ENCODE assay signal across 20 mouse cellular contexts in genomic region chr14:77541925-77542324, GRCm38 (mm10).
DNase-seq lines count a peak whose midpoint lies in the region; ATAC-seq and TF ChIP-seq lines count a peak whose summit lies in the region.
"Had no signal": no experiment of that assay in that cellular context is flagged by ENCODE, and none has a peak within 500 bp of the region (broad histone marks: within the 10 kb centered on the region; RNA-seq: fewer than 3 reads in every experiment).

No protein-coding gene starts in this region.

- H3K9ac ChIP-seq in intestine, postnatal 0 days (ENCODE audit: low read depth, low read length) = no peak overlapping the region
- no peak overlapping the region for H3K9ac ChIP-seq in intestine, embryonic 15.5 days
- H3K9ac ChIP-seq in midbrain, embryonic 11.5 days (ENCODE audit: low read length) = no peak overlapping the region
- no peak overlapping the region for H3K9ac ChIP-seq in midbrain, embryonic 14.5 days (replicated peaks; ENCODE audit: low read length)
- no peak overlapping the region for H3K9ac ChIP-seq in ES-E14 (ENCODE audit: insufficient read depth, low read depth, low read length, poor library complexity, severe bottlenecking)
- H3K9ac ChIP-seq in hindbrain, postnatal 0 days (replicated peaks; ENCODE audit: low read length) = no peak overlapping the region
- H3K9ac ChIP-seq: embryonic facial prominence, embryonic 15.5 days; heart, embryonic 15.5 days; kidney, embryonic 15.5 days; lung, embryonic 15.5 days; midbrain, embryonic 13.5 days had no signal

- ATAC-seq in intestine, postnatal 0 days = no peak
- ATAC-seq in intestine, embryonic 15.5 days = no peak
- no peak for ATAC-seq in midbrain, embryonic 11.5 days (ENCODE audit: low FRiP score)
- no peak for ATAC-seq in midbrain, embryonic 14.5 days (ENCODE audit: low FRiP score, low TSS enrichment)
- ATAC-seq in hindbrain, postnatal 0 days = no peak
- ATAC-seq: midbrain, embryonic 13.5 days had no signal

- H3K9me3 ChIP-seq in intestine, postnatal 0 days (ENCODE audit: control insufficient read depth) = no peaks in the 10 kb centered on the region
- H3K9me3 ChIP-seq in intestine, embryonic 15.5 days = no peaks in the 10 kb centered on the region
- H3K9me3 ChIP-seq in midbrain, embryonic 11.5 days (ENCODE audit: control insufficient read depth, low read length) = no peaks in the 10 kb centered on the region
- no peaks in the 10 kb centered on the region for H3K9me3 ChIP-seq in midbrain, embryonic 14.5 days (ENCODE audit: control insufficient read depth, low read length)
- H3K9me3 ChIP-seq in ES-E14 (ENCODE audit: control insufficient read depth, insufficient read depth, low read depth, low read length) = no peaks in the 10 kb centered on the region
- H3K9me3 ChIP-seq in hindbrain, postnatal 0 days (ENCODE audit: low read length) = no peaks in the 10 kb centered on the region
- H3K9me3 ChIP-seq: embryonic facial prominence, embryonic 15.5 days; heart, embryonic 15.5 days; hindbrain, embryonic 10.5 days; kidney, embryonic 15.5 days; lung, embryonic 15.5 days; midbrain, embryonic 13.5 days had no signal

- no peaks in the 10 kb centered on the region for H3K27me3 ChIP-seq in intestine, postnatal 0 days (replicated peaks; ENCODE audit: control insufficient read depth, insufficient read depth, low read length)
- no peaks in the 10 kb centered on the region for H3K27me3 ChIP-seq in intestine, embryonic 15.5 days (replicated peaks)
- no peaks in the 10 kb centered on the region for H3K27me3 ChIP-seq in midbrain, embryonic 11.5 days (ENCODE audit: control insufficient read depth, insufficient read depth, low read length)
- H3K27me3 ChIP-seq in midbrain, embryonic 14.5 days (ENCODE audit: control insufficient read depth, insufficient read depth, low read length) = no peaks in the 10 kb centered on the region
- no peaks in the 10 kb centered on the region for H3K27me3 ChIP-seq in hindbrain, postnatal 0 days (ENCODE audit: insufficient read depth, low read length)
- H3K27me3 ChIP-seq: embryonic facial prominence, embryonic 15.5 days; heart, embryonic 15.5 days; kidney, embryonic 15.5 days; lung, embryonic 15.5 days; midbrain, embryonic 13.5 days had no signal

- H3K4me1 ChIP-seq in intestine, postnatal 0 days (replicated peaks; ENCODE audit: control insufficient read depth, insufficient read depth, low read length) = no peaks in the 10 kb centered on the region
- no peaks in the 10 kb centered on the region for H3K4me1 ChIP-seq in intestine, embryonic 15.5 days (replicated peaks)
- no peaks in the 10 kb centered on the region for H3K4me1 ChIP-seq in midbrain, embryonic 11.5 days (ENCODE audit: control insufficient read depth, insufficient read depth, low read length)
- no peaks in the 10 kb centered on the region for H3K4me1 ChIP-seq in midbrain, embryonic 14.5 days (ENCODE audit: control insufficient read depth, insufficient read depth, low read length)
- peaks cover 2% of the 10 kb centered on the region in 2 experiments; a peak in 1 of 4 replicates for H3K4me1 ChIP-seq in ES-E14 (ENCODE audit: control insufficient read depth in 2 of 2, insufficient read depth in 2 of 2, low read length in 2 of 2, poor library complexity in 1 of 2)
- no peaks in the 10 kb centered on the region for H3K4me1 ChIP-seq in hindbrain, postnatal 0 days (ENCODE audit: insufficient read depth, low read length)
- H3K4me1 ChIP-seq: embryonic facial prominence, embryonic 15.5 days; hindbrain, embryonic 10.5 days; kidney, embryonic 15.5 days; lung, embryonic 15.5 days had no signal

- in situ Hi-C loops in ES-E14 (cut with MboI; ENCODE audit: low sequenced_read_pairs in 2 of 2, unreplicated experiment in 2 of 2) = no loop called here

- peak; percentile 27; the same call in 1 of the 2 replicates for TF ChIP-seq CTCF in intestine, postnatal 0 days (IDR thresholded peaks at IDR 0.05; ENCODE audit: low read depth)
- peak; percentile 10; the same call in 1 of the 2 replicates for TF ChIP-seq CTCF in brain, embryonic 14.5 days (IDR thresholded peaks at IDR 0.05; ENCODE audit: borderline replicate concordance, extremely low read depth, insufficient read depth, insufficient read length)
- no peak for TF ChIP-seq CTCF in hindbrain, postnatal 0 days (IDR thresholded peaks at IDR 0.05; ENCODE audit: low read depth)

- WGBS in intestine, postnatal 0 days = 84% methylated on average over 7 of the region's 7 CpGs
- 80% methylated on average over 7 of the region's 7 CpGs for WGBS in intestine, embryonic 15.5 days
- 85% methylated on average over 7 of the region's 7 CpGs for WGBS in midbrain, embryonic 11.5 days
- WGBS in midbrain, embryonic 14.5 days = 88% methylated on average over 7 of the region's 7 CpGs
- WGBS in hindbrain, postnatal 0 days = 82% methylated on average over 7 of the region's 7 CpGs

- H3K4me3 ChIP-seq in intestine, postnatal 0 days (ENCODE audit: low read depth, low read length) = no peak overlapping the region
- H3K4me3 ChIP-seq in intestine, embryonic 15.5 days (replicated peaks) = no peak overlapping the region
- H3K4me3 ChIP-seq in midbrain, embryonic 11.5 days (ENCODE audit: low read depth, low read length) = no peak overlapping the region
- no peak overlapping the region for H3K4me3 ChIP-seq in midbrain, embryonic 14.5 days (replicated peaks; ENCODE audit: low read depth, low read length)
- H3K4me3 ChIP-seq in ES-E14 (ENCODE audit: insufficient read depth in 1 of 2, low read depth in 1 of 2, low read length in 2 of 2, poor library complexity in 1 of 2, severe bottlenecking in 1 of 2) = no peak overlapping the region
- H3K4me3 ChIP-seq in hindbrain, postnatal 0 days (ENCODE audit: low read length) = no peak overlapping the region
- H3K4me3 ChIP-seq: embryonic facial prominence, embryonic 15.5 days; heart, embryonic 15.5 days; hindbrain, embryonic 10.5 days; kidney, embryonic 15.5 days; lung, embryonic 15.5 days; midbrain, embryonic 13.5 days; myocyte had no signal

- no peaks in the 10 kb centered on the region for H3K36me3 ChIP-seq in intestine, postnatal 0 days (ENCODE audit: control insufficient read depth, insufficient read depth)
- H3K36me3 ChIP-seq in intestine, embryonic 15.5 days = no peaks in the 10 kb centered on the region
- H3K36me3 ChIP-seq in midbrain, embryonic 11.5 days (ENCODE audit: control insufficient read depth, insufficient read depth, low read length) = no peaks in the 10 kb centered on the region
- H3K36me3 ChIP-seq in midbrain, embryonic 14.5 days (ENCODE audit: control insufficient read depth, insufficient read depth, low read length) = no peaks in the 10 kb centered on the region
- H3K36me3 ChIP-seq in ES-E14 (ENCODE audit: control insufficient read depth, insufficient read depth, low read length, poor library complexity, severe bottlenecking) = peaks cover 9% of the 10 kb centered on the region
- no peaks in the 10 kb centered on the region for H3K36me3 ChIP-seq in hindbrain, postnatal 0 days (ENCODE audit: insufficient read depth, low read length)
- H3K36me3 ChIP-seq: embryonic facial prominence, embryonic 15.5 days; heart, embryonic 15.5 days; hindbrain, embryonic 10.5 days; kidney, embryonic 15.5 days; lung, embryonic 15.5 days; midbrain, embryonic 13.5 days had no signal

- DNase-seq in midbrain, embryonic 11.5 days (ENCODE audit: low spot score, missing footprints) = peak; percentile 35
- no peak for DNase-seq in midbrain, embryonic 14.5 days
- DNase-seq in ES-E14 (ENCODE audit: low read depth, low spot score) = peak; percentile 22
- DNase-seq in brain, embryonic 14.5 days (ENCODE audit: low read depth) = no peak
- DNase-seq in hindbrain, postnatal 0 days (ENCODE audit: low spot score) = no peak
- no peak for DNase-seq in ovary, postnatal 36 days (ENCODE audit: low spot score)
- DNase-seq: adrenal gland, adult 8-10 months; cerebellum, adult 11 months; cerebellum, postnatal 10 days; thymus, postnatal 36 days had no signal

- no peak for TF ChIP-seq POLR2A in brain, embryonic 14.5 days (IDR thresholded peaks at IDR 0.05; ENCODE audit: borderline replicate concordance, extremely low read depth, insufficient read depth, insufficient read length, poor library complexity, severe bottlenecking)

- no peak overlapping the region for H3K27ac ChIP-seq in intestine, postnatal 0 days (ENCODE audit: low read depth, low read length)
- H3K27ac ChIP-seq in intestine, embryonic 15.5 days = no peak overlapping the region
- no peak overlapping the region for H3K27ac ChIP-seq in midbrain, embryonic 11.5 days (ENCODE audit: low read depth, low read length)
- H3K27ac ChIP-seq in midbrain, embryonic 14.5 days (replicated peaks; ENCODE audit: low read depth, low read length) = no peak overlapping the region
- H3K27ac ChIP-seq in ES-E14 (ENCODE audit: insufficient read depth, low read depth, low read length, poor library complexity, severe bottlenecking) = no peak overlapping the region
- no peak overlapping the region for H3K27ac ChIP-seq in hindbrain, postnatal 0 days
- H3K27ac ChIP-seq: embryonic facial prominence, embryonic 15.5 days; heart, embryonic 15.5 days; hindbrain, embryonic 10.5 days; kidney, embryonic 15.5 days; lung, embryonic 15.5 days; macrophage; midbrain, embryonic 13.5 days had no signal

- H3K4me2 ChIP-seq in intestine, postnatal 0 days (replicated peaks; ENCODE audit: low read depth) = no peak overlapping the region
- no peak overlapping the region for H3K4me2 ChIP-seq in intestine, embryonic 15.5 days (replicated peaks)
- no peak overlapping the region for H3K4me2 ChIP-seq in midbrain, embryonic 11.5 days
- no peak overlapping the region for H3K4me2 ChIP-seq in midbrain, embryonic 14.5 days (ENCODE audit: low read length)
- H3K4me2 ChIP-seq in hindbrain, postnatal 0 days (ENCODE audit: low read depth, low read length) = no peak overlapping the region
- H3K4me2 ChIP-seq: embryonic facial prominence, embryonic 15.5 days; heart, embryonic 15.5 days; kidney, embryonic 15.5 days; lung, embryonic 15.5 days; midbrain, embryonic 13.5 days had no signal

TF ChIP-seq in ES-E14, 5 proteins besides CTCF, POLR2A, EP300 and RAD21:
- TF ChIP-seq HCFC1 (IDR thresholded peaks at IDR 0.05; ENCODE audit: borderline replicate concordance, insufficient read depth, low read length) = no peak

Comparison
In these comparisons a context has a peak if more than half of its experiments do, and no peak if none do; other contexts are left out.
1. DNase-seq: peak in midbrain, embryonic 11.5 days (single experiment) and ES-E14 (single experiment); none in midbrain, embryonic 14.5 days (single experiment), brain, embryonic 14.5 days (single experiment), hindbrain, postnatal 0 days (single experiment) and ovary, postnatal 36 days (single experiment).